Mouse (Mus musculus): ENCODE data around the gene Fbxl17. TPM values are rescaled to one million over a fixed set of nuclear protein-coding genes. Genes with fewer than 3 reads are reported as not detected.

Gene Fbxl17
- polyA plus RNA-seq, 1 experiment, result 7.3 TPM

DNA sequence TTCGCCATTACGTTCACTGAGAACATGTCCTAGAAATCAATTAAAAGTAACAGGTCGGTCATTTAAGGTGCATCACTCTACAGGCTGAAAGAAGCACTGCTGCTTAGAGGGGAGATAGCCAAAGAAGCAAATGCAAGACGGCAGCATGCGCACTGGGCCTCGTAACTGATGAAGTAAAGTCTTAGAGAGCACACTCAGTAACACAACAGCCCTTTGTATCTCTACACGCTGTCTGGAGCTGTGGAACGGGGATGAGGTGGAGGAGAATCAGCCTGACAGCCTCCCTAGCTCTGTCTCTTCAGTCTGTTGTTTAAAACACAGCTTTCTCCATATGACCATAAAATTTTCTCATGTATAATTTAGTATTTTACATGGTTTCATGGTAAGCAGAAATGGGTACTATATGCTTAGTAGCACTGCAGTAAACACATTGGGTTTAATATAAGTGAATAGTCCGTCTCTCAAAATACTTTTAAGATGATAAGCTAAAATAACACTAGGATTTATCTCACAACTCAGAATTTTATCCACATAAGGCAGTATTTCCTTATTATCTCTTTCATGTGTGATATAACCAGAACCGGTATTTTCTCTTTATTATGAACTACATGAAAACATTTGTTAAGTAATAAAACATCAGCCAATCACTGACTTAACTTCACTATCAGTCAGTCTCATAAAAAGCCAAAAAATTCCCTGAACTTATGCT is 52.7 kb downstream of the Fbxl17 start:
- no peaks in the 10 kb centered on the region for H3K27me3 ChIP-seq (ENCODE audit: control insufficient read depth, insufficient read depth, low read length)
- no peak overlapping the region for H3K27ac ChIP-seq (ENCODE audit: control insufficient read depth, insufficient read depth, low read length)
- H3K4me3 ChIP-seq (ENCODE audit: control insufficient read depth, insufficient read depth, low read length), result no peak overlapping the region
- TF ChIP-seq POLR2A (IDR thresholded peaks at IDR 0.05; ENCODE audit: control insufficient read depth, extremely low read depth, insufficient read depth, low read length, poor library complexity) (no peak), CTCF (IDR thresholded peaks at IDR 0.05; ENCODE audit: borderline replicate concordance, control insufficient read depth, extremely low read depth, insufficient read depth, low read length, poor library complexity) (no peak)
- DNase-seq, result no peak
- H3K36me3 ChIP-seq (ENCODE audit: control insufficient read depth, insufficient read depth, low read length), result no peaks in the 10 kb centered on the region
- WGBS, result 95% methylated on average over 10 of the region's 10 CpGs
- no peaks in the 10 kb centered on the region for H3K4me1 ChIP-seq (replicated peaks; ENCODE audit: control insufficient read depth, insufficient read depth, low read length)

- WGBS, result 95% methylated on average over 4 of the region's 4 CpGs
- H3K36me3 ChIP-seq (ENCODE audit: control insufficient read depth, insufficient read depth, low read length), result no peaks in the 10 kb centered on the region
- no peak overlapping the region for H3K4me3 ChIP-seq (ENCODE audit: control insufficient read depth, insufficient read depth, low read length)
- no peak for DNase-seq
- H3K27ac ChIP-seq (ENCODE audit: control insufficient read depth, insufficient read depth, low read length), result no peak overlapping the region
- no peaks in the 10 kb centered on the region for H3K27me3 ChIP-seq (ENCODE audit: control insufficient read depth, insufficient read depth, low read length)
- TF ChIP-seq CTCF (IDR thresholded peaks at IDR 0.05; ENCODE audit: borderline replicate concordance, control insufficient read depth, extremely low read depth, insufficient read depth, low read length, poor library complexity) (no peak), POLR2A (IDR thresholded peaks at IDR 0.05; ENCODE audit: control insufficient read depth, extremely low read depth, insufficient read depth, low read length, poor library complexity) (no peak)
- H3K4me1 ChIP-seq (replicated peaks; ENCODE audit: control insufficient read depth, insufficient read depth, low read length), result no peaks in the 10 kb centered on the region
Measured at GRCm38 (mm10) chr17:63445212-63445611, 54.6 kb downstream of the Fbxl17 start.

GRCm38 (mm10) chr17:63437424-63437823 is 62.4 kb downstream of the Fbxl17 start:
- no peak overlapping the region for H3K4me3 ChIP-seq (ENCODE audit: control insufficient read depth, insufficient read depth, low read length)
- H3K27ac ChIP-seq (ENCODE audit: control insufficient read depth, insufficient read depth, low read length), result no peak overlapping the region
- H3K36me3 ChIP-seq (ENCODE audit: control insufficient read depth, insufficient read depth, low read length), result no peaks in the 10 kb centered on the region
- H3K27me3 ChIP-seq (ENCODE audit: control insufficient read depth, insufficient read depth, low read length), result no peaks in the 10 kb centered on the region
- 98% methylated on average over 6 of the region's 6 CpGs for WGBS
- no peak for DNase-seq
- TF ChIP-seq POLR2A (IDR thresholded peaks at IDR 0.05; ENCODE audit: control insufficient read depth, extremely low read depth, insufficient read depth, low read length, poor library complexity), result no peak
- no peak for TF ChIP-seq CTCF (IDR thresholded peaks at IDR 0.05; ENCODE audit: borderline replicate concordance, control insufficient read depth, extremely low read depth, insufficient read depth, low read length, poor library complexity)
- H3K4me1 ChIP-seq (replicated peaks; ENCODE audit: control insufficient read depth, insufficient read depth, low read length), result no peaks in the 10 kb centered on the region

DNA sequence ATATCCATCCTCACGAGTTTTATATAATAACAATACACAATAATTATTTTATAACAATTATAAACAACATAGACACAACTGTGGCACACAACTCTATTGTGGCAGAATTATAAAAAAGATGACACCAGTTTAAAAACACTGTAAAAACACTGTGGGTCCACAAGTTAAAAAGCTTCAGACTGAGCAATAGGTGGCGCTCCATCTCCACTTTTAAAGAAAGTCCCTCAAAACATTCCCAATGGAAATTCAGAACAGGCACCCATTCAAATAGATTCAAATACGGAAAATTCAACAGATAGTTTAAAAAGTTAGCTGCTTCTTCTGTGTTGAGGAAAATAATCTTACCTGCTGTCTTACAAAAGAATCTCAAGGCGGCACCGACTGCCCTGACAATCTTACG is 65.7 kb downstream of the Fbxl17 start:
- Histone ChIP-seq H3K27me3 (ENCODE audit: control insufficient read depth, insufficient read depth, low read length) (no peaks in the 10 kb centered on the region), H3K4me1 (replicated peaks; ENCODE audit: control insufficient read depth, insufficient read depth, low read length) (peaks cover 4% of the 10 kb centered on the region), H3K36me3 (ENCODE audit: control insufficient read depth, insufficient read depth, low read length) (no peaks in the 10 kb centered on the region), H3K27ac (ENCODE audit: control insufficient read depth, insufficient read depth, low read length) (no peak overlapping the region), H3K4me3 (ENCODE audit: control insufficient read depth, insufficient read depth, low read length) (no peak overlapping the region)
- 89% methylated on average over 6 of the region's 6 CpGs for WGBS
- no peak for TF ChIP-seq POLR2A (IDR thresholded peaks at IDR 0.05; ENCODE audit: control insufficient read depth, extremely low read depth, insufficient read depth, low read length, poor library complexity)
- TF ChIP-seq CTCF (IDR thresholded peaks at IDR 0.05; ENCODE audit: borderline replicate concordance, control insufficient read depth, extremely low read depth, insufficient read depth, low read length, poor library complexity), result no peak
- DNase-seq, result no peak

- H3K27ac ChIP-seq (ENCODE audit: control insufficient read depth, insufficient read depth, low read length), result no peak overlapping the region
- 84% methylated on average over 7 of the region's 7 CpGs for WGBS
- H3K4me1 ChIP-seq (replicated peaks; ENCODE audit: control insufficient read depth, insufficient read depth, low read length), result peaks cover 4% of the 10 kb centered on the region
- TF ChIP-seq POLR2A (IDR thresholded peaks at IDR 0.05; ENCODE audit: control insufficient read depth, extremely low read depth, insufficient read depth, low read length, poor library complexity), result no peak
- H3K36me3 ChIP-seq (ENCODE audit: control insufficient read depth, insufficient read depth, low read length), result no peaks in the 10 kb centered on the region
- H3K4me3 ChIP-seq (ENCODE audit: control insufficient read depth, insufficient read depth, low read length), result no peak overlapping the region
- no peak for DNase-seq
- no peaks in the 10 kb centered on the region for H3K27me3 ChIP-seq (ENCODE audit: control insufficient read depth, insufficient read depth, low read length)
Measured at GRCm38 (mm10) chr17:63431650-63432049, 68.2 kb downstream of the Fbxl17 start.

GRCm38 (mm10) chr17:63430395-63431075 is 69.3 kb downstream of the Fbxl17 start:
- Histone ChIP-seq H3K27ac (ENCODE audit: control insufficient read depth, insufficient read depth, low read length) (no peak overlapping the region), H3K4me3 (ENCODE audit: control insufficient read depth, insufficient read depth, low read length) (peak overlapping the region; percentile 4; the same call in 1 of the 2 replicates), H3K27me3 (ENCODE audit: control insufficient read depth, insufficient read depth, low read length) (no peaks in the 10 kb centered on the region), H3K36me3 (ENCODE audit: control insufficient read depth, insufficient read depth, low read length) (no peaks in the 10 kb centered on the region), H3K4me1 (replicated peaks; ENCODE audit: control insufficient read depth, insufficient read depth, low read length) (peaks cover 4% of the 10 kb centered on the region)
- TF ChIP-seq POLR2A (IDR thresholded peaks at IDR 0.05; ENCODE audit: control insufficient read depth, extremely low read depth, insufficient read depth, low read length, poor library complexity) (no peak), CTCF (IDR thresholded peaks at IDR 0.05; ENCODE audit: borderline replicate concordance, control insufficient read depth, extremely low read depth, insufficient read depth, low read length, poor library complexity) (no peak)
- 22% methylated on average over 17 of the region's 17 CpGs for WGBS
- no peak for DNase-seq
